Mouse (Mus musculus) embryonic facial prominence, embryonic 11.5 days (tissue): ENCODE results near the gene Snx25. TPM values are rescaled to one million over a fixed set of nuclear protein-coding genes. Genes with fewer than 3 reads are reported as not detected.

Experiments used
- ATAC-seq: fragments of 200-750 bp; cut with Nextera tagmentation; replicated peaks from 2 replicates; pipeline ENCODE4 v1.8.0; 2017; ENCODE audit warnings: low read depth; ENCODE audit not compliant: insufficient number of reproducible peaks, low FRiP score, low TSS enrichment
- DNase-seq: peaks from one replicate; pipeline ENCODE4 v3.0.0-alpha.2; 2015; ENCODE audit warnings: low spot score
- H3K27ac ChIP-seq: fragments of 300-500 bp; sonication (generic); replicated peaks from 2 replicates; pipeline ENCODE4 v1.5.1; 2014; ENCODE audit warnings: mild to moderate bottlenecking, low read depth, low read length, control low read depth
- H3K27me3 ChIP-seq: fragments of 300-500 bp; sonication (generic); 2 replicates; pipeline ENCODE4 v1.6.1; 2014; ENCODE audit warnings: mild to moderate bottlenecking, low read length, moderate library complexity, mixed read lengths; ENCODE audit not compliant: control insufficient read depth, insufficient read depth
- H3K36me3 ChIP-seq: fragments of 300-500 bp; sonication (generic); replicated peaks from 2 replicates; pipeline ENCODE4 v1.6.1; 2014; ENCODE audit warnings: low read depth, mild to moderate bottlenecking, low read length, moderate library complexity, mixed read lengths; ENCODE audit not compliant: control insufficient read depth, insufficient read depth
- H3K4me1 ChIP-seq: fragments of 300-500 bp; sonication (generic); 2 replicates; pipeline ENCODE4 v1.6.1; 2014; ENCODE audit warnings: low read length, mixed read lengths; ENCODE audit not compliant: control insufficient read depth, insufficient read depth
- H3K4me2 ChIP-seq: fragments of 300-500 bp; sonication (generic); 2 replicates; pipeline ENCODE4 v1.6.1; 2014; ENCODE audit warnings: low read depth, mild to moderate bottlenecking, control low read depth, low read length, moderate library complexity
- H3K4me3 ChIP-seq: fragments of 300-500 bp; sonication (generic); 2 replicates; pipeline ENCODE4 v1.5.1; 2014; ENCODE audit warnings: low read depth, low read length, control low read depth
- H3K9ac ChIP-seq: fragments of 300-500 bp; sonication (generic); replicated peaks from 2 replicates; pipeline ENCODE4 v1.6.1; 2014; ENCODE audit warnings: mild to moderate bottlenecking, control low read depth, low read length
- H3K9me3 ChIP-seq: fragments of 300-500 bp; sonication (generic); replicated peaks from 2 replicates; pipeline ENCODE4 v1.6.1; 2016; ENCODE audit warnings: mild to moderate bottlenecking, low read length, inconsistent platforms, mixed read lengths; ENCODE audit not compliant: control insufficient read depth
- WGBS: fragments of 180-500 bp; shearing (Covaris S2); extraction: QIAGEN DNeasy Blood & Tissue Kit; methylation state at CpG from one replicate; pipeline ENCODE4 v1.1.7; 2014; 5-methylcytosine and 5-hydroxymethylcytosine counted together
- polyA plus RNA-seq: library from polyadenylated mRNA; unstranded; fragments of >200 nt; fragmentation: Nextera tagmentation; extraction: Ambion mirVana; gene quantifications from 2 replicates; pipeline ENCODE4 v1.2.1, GENCODE M21; 2014

Snx25 gene
- polyA plus RNA-seq, 1 experiment from 2014 or later: 7.4 TPM

DNA sequence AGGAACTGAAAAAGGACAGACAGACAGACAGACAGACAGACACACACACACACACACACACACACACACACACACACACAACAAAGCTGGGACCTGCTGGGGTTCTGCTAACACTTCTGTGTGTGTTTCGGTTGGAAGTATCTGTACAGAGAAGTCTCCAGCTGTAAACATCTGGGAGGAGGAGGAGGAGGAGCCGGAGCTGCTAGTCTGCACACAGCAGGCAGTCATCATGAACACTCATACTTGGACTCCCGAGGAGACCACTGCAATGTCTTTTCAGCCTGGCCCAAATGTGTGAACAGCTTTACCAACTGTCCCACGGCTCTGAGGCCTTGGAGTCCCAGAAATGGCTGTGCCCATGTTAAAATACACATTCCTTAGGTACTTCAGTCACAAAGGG lies 127.6 kb downstream of the Snx25 start:
- no peak for DNase-seq
- Histone ChIP-seq H3K27ac (no peak overlapping the region), H3K4me2 (no peak overlapping the region), H3K4me3 (no peak overlapping the region), H3K4me1 (no peaks in the 10 kb centered on the region), H3K36me3 (no peaks in the 10 kb centered on the region), H3K9me3 (no peaks in the 10 kb centered on the region), H3K9ac (no peak overlapping the region), H3K27me3 (no peaks in the 10 kb centered on the region)
- no peak for ATAC-seq
- 54% methylated on average over 4 of the region's 4 CpGs for WGBS

DNA sequence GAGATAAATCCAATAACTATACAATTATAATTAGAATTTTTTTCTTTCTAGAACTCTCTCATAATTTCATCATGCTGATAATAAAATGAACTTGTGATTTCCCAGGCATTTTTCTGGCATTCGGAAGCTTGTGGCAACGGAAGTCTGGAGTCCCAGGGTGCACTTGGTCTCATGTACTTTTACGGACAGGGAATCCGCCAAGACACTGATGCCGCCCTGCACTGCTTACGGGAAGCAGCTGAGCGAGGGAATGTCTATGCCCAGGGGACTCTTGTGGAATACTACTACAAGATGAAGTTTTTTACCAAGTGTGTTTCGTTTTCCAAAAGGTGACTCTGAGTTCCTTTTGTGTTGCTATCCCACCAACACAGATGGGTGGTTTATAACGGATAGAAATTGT lies 129.2 kb downstream of the Snx25 start:
- WGBS: 88% methylated on average over 9 of the region's 9 CpGs

DNA sequence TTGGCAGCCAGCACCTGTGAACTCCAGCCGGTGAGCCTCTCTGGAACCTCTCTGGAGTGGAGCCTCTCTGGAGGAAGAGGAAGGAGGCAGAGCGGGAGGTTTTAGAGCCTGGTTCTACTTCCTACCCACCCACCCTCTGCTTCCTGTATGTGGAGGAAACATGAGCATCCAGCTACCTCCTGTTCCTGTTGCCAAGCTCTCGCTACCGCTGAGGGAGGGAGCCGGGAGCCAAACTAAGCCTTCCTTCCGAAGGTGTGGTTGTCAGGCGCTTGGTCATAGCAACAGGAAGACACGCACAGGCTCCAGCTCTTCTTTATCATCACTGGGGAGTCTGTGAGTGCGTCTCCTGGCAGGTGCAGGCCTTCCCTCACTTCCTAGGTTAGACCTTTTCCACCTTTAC lies 129.8 kb downstream of the Snx25 start:
- Histone ChIP-seq H3K27me3 (no peaks in the 10 kb centered on the region), H3K27ac (no peak overlapping the region), H3K36me3 (no peaks in the 10 kb centered on the region), H3K4me2 (no peak overlapping the region), H3K4me1 (no peaks in the 10 kb centered on the region), H3K9me3 (no peaks in the 10 kb centered on the region), H3K4me3 (no peak overlapping the region), H3K9ac (no peak overlapping the region)
- no peak for ATAC-seq
- DNase-seq: no peak
- 88% methylated on average over 9 of the region's 9 CpGs for WGBS

More for the DNA sequence above, 129.2 kb downstream of the Snx25 start:
- Histone ChIP-seq H3K4me1 (no peaks in the 10 kb centered on the region), H3K27me3 (no peaks in the 10 kb centered on the region), H3K4me2 (no peak overlapping the region), H3K9ac (no peak overlapping the region), H3K4me3 (no peak overlapping the region), H3K27ac (no peak overlapping the region), H3K9me3 (no peaks in the 10 kb centered on the region), H3K36me3 (no peaks in the 10 kb centered on the region)
- DNase-seq (no peak), ATAC-seq (no peak)

DNA sequence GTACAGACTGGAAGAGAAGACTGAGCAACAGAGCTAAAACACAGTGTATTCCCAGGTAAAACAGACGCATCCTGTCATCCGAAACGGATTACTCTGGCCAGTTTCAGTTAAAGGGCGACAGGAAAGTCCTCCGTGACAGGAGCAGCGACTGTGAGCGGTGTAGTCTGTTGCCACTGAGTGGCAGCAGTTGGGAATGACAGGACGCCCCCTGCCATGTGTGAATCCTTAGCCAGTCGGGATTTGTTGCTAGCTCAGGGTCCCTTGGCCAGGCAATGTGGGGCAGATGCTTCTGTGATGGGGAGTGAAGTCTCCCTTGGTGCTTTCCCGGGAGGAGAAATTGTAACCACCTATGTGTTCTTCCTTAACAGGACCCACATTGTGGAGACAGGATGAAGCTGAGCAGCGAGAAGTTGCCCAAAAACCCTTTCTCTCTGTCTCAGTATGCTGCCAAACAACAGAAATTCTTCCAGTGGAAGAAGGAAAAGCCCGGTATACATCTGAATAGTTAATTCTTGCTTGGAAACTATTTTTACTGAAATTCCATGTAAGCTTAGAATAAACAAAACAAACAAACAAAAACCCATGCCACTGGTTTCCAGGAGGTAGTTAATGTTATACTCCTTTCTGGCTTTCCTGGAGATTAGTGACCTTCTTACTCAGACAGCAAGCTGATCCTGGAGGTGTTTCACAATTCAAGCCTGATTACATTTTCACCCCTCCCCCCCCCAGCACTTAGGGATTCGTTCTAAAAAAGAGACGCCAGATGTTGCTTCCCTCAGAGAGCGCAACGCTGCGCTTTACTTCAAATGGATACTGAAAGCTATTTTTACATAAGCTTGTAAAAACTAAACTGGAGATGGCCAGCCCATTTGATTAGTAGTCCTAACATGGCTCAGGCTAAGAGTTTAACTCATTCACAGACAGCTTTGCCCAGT lies 140.9 kb downstream of the Snx25 start:
- Histone ChIP-seq H3K36me3 (no peaks in the 10 kb centered on the region), H3K9ac (no peak overlapping the region), H3K27ac (no peak overlapping the region), H3K27me3 (no peaks in the 10 kb centered on the region), H3K4me2 (peak overlapping the region; percentile 30; the same call in 1 of the 2 replicates), H3K4me3 (no peak overlapping the region), H3K4me1 (peaks cover 4% of the 10 kb centered on the region; the same call in 1 of the 2 replicates), H3K9me3 (no peaks in the 10 kb centered on the region)
- DNase-seq: peak; percentile 66
- ATAC-seq: no peak
- 12% methylated on average over 17 of the region's 17 CpGs for WGBS

DNA sequence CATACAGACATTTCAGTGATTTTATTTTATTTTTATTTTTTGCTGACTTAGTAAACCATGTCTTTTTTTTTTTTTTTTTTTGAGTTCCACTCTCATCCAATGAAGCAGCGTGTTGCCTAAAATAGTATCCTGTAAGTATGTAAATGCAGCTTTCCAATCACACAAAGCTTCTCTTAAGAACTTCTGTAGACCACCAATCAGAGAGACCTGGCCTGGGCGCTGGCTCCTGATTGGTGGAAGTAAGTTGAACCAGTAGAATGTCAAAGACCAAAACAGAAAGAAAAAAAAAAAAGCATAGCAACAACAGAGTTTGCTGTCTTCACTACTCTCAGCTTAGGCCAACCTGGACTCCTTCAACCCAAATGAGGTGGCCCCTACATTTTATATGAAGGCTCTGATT lies 141.7 kb downstream of the Snx25 start:
- Histone ChIP-seq H3K36me3 (no peaks in the 10 kb centered on the region), H3K4me1 (peaks cover 4% of the 10 kb centered on the region; the same call in 1 of the 2 replicates), H3K4me3 (no peak overlapping the region), H3K9ac (no peak overlapping the region), H3K9me3 (no peaks in the 10 kb centered on the region), H3K27ac (no peak overlapping the region), H3K27me3 (no peaks in the 10 kb centered on the region), H3K4me2 (peak overlapping the region; percentile 30; the same call in 1 of the 2 replicates)
- ATAC-seq: no peak
- DNase-seq: no peak
- WGBS: 51% methylated on average over 2 of the region's 2 CpGs

DNA sequence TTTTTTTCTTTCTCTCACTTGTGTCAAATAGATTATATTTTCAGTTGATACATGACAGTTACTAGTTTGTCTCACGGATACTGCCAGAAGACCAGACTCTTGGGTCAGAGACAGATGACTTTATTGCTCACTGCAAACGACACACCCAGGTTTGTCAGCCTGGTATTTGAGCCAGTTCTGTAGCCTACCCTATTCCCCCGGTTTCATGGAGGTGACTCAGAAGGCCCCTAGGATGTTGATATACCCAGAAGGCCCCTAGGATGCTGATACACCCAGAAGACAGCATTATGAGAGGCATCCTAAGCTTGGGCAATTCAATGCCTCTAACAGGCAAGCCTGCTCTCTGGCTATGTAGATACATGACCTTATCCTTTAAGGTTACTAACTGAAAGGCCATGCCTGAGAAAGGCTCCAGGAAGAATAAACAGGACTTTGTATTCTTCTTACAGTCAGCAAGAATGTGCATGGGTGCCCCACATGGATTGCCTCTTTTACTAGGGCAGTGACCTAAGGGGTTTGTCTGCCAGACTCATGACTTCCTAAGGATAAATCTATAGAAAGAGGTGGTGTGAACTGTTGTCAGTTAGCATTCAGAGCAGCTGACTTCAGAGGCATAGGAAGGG lies 144.8 kb downstream of the Snx25 start:
- Histone ChIP-seq H3K27ac (no peak overlapping the region), H3K4me3 (no peak overlapping the region), H3K4me1 (peaks cover 4% of the 10 kb centered on the region; the same call in 1 of the 2 replicates), H3K9ac (no peak overlapping the region), H3K4me2 (no peak overlapping the region), H3K36me3 (no peaks in the 10 kb centered on the region), H3K9me3 (no peaks in the 10 kb centered on the region), H3K27me3 (no peaks in the 10 kb centered on the region)
- no peak for ATAC-seq
- DNase-seq: no peak
- 72% methylated on average over 3 of the region's 3 CpGs for WGBS

DNA sequence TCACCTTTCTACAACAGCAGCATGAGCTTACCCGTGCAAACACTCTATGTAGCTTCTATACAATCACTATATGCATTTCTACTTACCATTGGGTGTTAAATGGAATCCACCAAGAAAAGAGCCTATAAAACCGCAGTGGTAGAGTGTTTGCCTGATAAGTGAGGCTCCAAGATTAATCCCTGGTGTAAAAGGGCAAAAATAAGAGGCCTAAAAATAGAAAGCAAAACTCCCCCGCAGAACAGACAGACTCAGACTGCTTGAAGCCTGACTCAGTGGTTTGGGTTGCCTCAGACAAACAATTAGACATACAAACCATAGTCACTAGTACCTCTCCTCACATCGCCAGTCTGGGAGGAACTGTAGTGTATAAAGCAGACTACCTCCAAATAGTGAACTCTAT lies 146.4 kb downstream of the Snx25 start, which contains the start of gene Ankrd37:
TSS of gene Ankrd37 (minus strand) at position 112 of the 400 bp plus-strand sequence.
- Histone ChIP-seq H3K36me3 (no peaks in the 10 kb centered on the region), H3K4me3 (no peak within 1 kb of the TSS), H3K4me1 (no peaks in the 10 kb centered on the region), H3K4me2 (no peak within 1 kb of the TSS), H3K9me3 (no peaks in the 10 kb centered on the region), H3K27me3 (no peaks in the 10 kb centered on the region), H3K27ac (no peak within 1 kb of the TSS), H3K9ac (no peak within 1 kb of the TSS)
- WGBS: 73% methylated on average over 4 of the region's 4 CpGs
- no peak for DNase-seq
- ATAC-seq: no peak
